Mouse (Mus musculus) intestine, postnatal 0 days (tissue): Measurements from ENCODE around the gene Rag1. TPM values are rescaled to one million over a fixed set of nuclear protein-coding genes. Genes with fewer than 3 reads are reported as not detected.

Source experiments
- ATAC-seq: fragments of 200-750 bp; cut with Nextera tagmentation; 2 replicates; pipeline ENCODE4 v1.8.0; 2017; ENCODE audit warnings: mild to moderate bottlenecking, moderate TSS enrichment, moderate library complexity
- H3K27ac ChIP-seq: fragments of 300-500 bp; sonication (generic); 2 replicates; pipeline ENCODE4 v1.5.1; 2014; ENCODE audit warnings: mild to moderate bottlenecking, low read depth, low read length, moderate library complexity
- H3K27me3 ChIP-seq: fragments of 300-500 bp; sonication (generic); replicated peaks from 2 replicates; pipeline ENCODE4 v1.6.1; 2014; ENCODE audit warnings: low read length, mixed read lengths; ENCODE audit not compliant: control insufficient read depth, insufficient read depth
- H3K36me3 ChIP-seq: fragments of 300-500 bp; sonication (generic); 2 replicates; pipeline ENCODE4 v1.6.1; 2014; ENCODE audit warnings: mild to moderate bottlenecking, moderate library complexity; ENCODE audit not compliant: control insufficient read depth, insufficient read depth
- H3K4me1 ChIP-seq: fragments of 300-500 bp; sonication (generic); replicated peaks from 2 replicates; pipeline ENCODE4 v1.6.1; 2014; ENCODE audit warnings: antibody characterized with exemption, low read length, mixed read lengths; ENCODE audit not compliant: control insufficient read depth, insufficient read depth
- H3K4me2 ChIP-seq: fragments of 300-500 bp; sonication (generic); replicated peaks from 2 replicates; pipeline ENCODE4 v1.6.1; 2014; ENCODE audit warnings: low read depth, mild to moderate bottlenecking, moderate library complexity
- H3K4me3 ChIP-seq: fragments of 300-500 bp; sonication (generic); 2 replicates; pipeline ENCODE4 v1.5.1; 2014; ENCODE audit warnings: low read depth, low read length
- H3K9ac ChIP-seq: fragments of 300-500 bp; sonication (generic); 2 replicates; pipeline ENCODE4 v1.6.1; 2014; ENCODE audit warnings: mild to moderate bottlenecking, low read depth, low read length
- H3K9me3 ChIP-seq: fragments of 300-500 bp; sonication (generic); 2 replicates; pipeline ENCODE4 v1.6.1; 2016; ENCODE audit warnings: mixed run types; ENCODE audit not compliant: control insufficient read depth
- CTCF ChIP-seq: sonication (generic); IDR thresholded peaks from 2 replicates; pipeline ENCODE4 v1.5.1; 2016; ENCODE audit warnings: low read depth, mild to moderate bottlenecking, control low read depth, antibody characterized with exemption, moderate library complexity
- WGBS: fragments of 180-500 bp; shearing (Covaris S2); extraction: QIAGEN DNeasy Blood & Tissue Kit; methylation state at CpG from one replicate; pipeline ENCODE4 v1.1.7; 2014; 5-methylcytosine and 5-hydroxymethylcytosine counted together
- polyA plus RNA-seq: library from polyadenylated mRNA; unstranded; fragments of >200 nt; fragmentation: Nextera tagmentation; extraction: Ambion mirVana; gene quantifications from 2 replicates; pipeline ENCODE4 v1.2.1, GENCODE M21; 2015

Gene Rag1
- polyA plus RNA-seq, 1 experiment from 2014 or later: not detected

- no peak overlapping the region for H3K27ac ChIP-seq
- H3K4me3 ChIP-seq: no peak overlapping the region
- no peak overlapping the region for H3K4me2 ChIP-seq
- H3K27me3 ChIP-seq: no peaks in the 10 kb centered on the region
- no peaks in the 10 kb centered on the region for H3K9me3 ChIP-seq
- no peak for TF ChIP-seq CTCF
- ATAC-seq: no peak
- no peak overlapping the region for H3K9ac ChIP-seq
- WGBS: 60% methylated on average over 2 of the region's 2 CpGs
- H3K4me1 ChIP-seq: no peaks in the 10 kb centered on the region
- no peaks in the 10 kb centered on the region for H3K36me3 ChIP-seq
These were observed 25.3 kb downstream of the Rag1 start for GRCm38 (mm10) chr2:101624011-101624410.

- Histone ChIP-seq H3K27me3 (no peaks in the 10 kb centered on the region), H3K9me3 (no peaks in the 10 kb centered on the region), H3K4me1 (no peaks in the 10 kb centered on the region), H3K4me3 (no peak overlapping the region), H3K36me3 (no peaks in the 10 kb centered on the region), H3K9ac (no peak overlapping the region), H3K27ac (no peak overlapping the region), H3K4me2 (no peak overlapping the region)
- ATAC-seq: no peak
- no peak for TF ChIP-seq CTCF
- WGBS: 84% methylated on average over 2 of the region's 2 CpGs
These were observed 26.3 kb downstream of the Rag1 start for GRCm38 (mm10) chr2:101623042-101623441.

- ATAC-seq: no peak
- no peak for TF ChIP-seq CTCF
- WGBS: 74% methylated on average over 7 of the region's 7 CpGs
These were observed 27.7 kb downstream of the Rag1 start for GRCm38 (mm10) chr2:101621611-101622010.

GRCm38 (mm10) chr2:101620899-101621298 lies 28.4 kb downstream of the Rag1 start:
- WGBS: 65% methylated on average over 3 of the region's 3 CpGs
- H3K27me3 ChIP-seq: no peaks in the 10 kb centered on the region

More at GRCm38 (mm10) chr2:101621611-101622010, 27.7 kb downstream of the Rag1 start:
- no peak overlapping the region for H3K9ac ChIP-seq
- no peak overlapping the region for H3K4me2 ChIP-seq
- H3K4me3 ChIP-seq: no peak overlapping the region
- H3K4me1 ChIP-seq: no peaks in the 10 kb centered on the region
- no peaks in the 10 kb centered on the region for H3K36me3 ChIP-seq
- no peak overlapping the region for H3K27ac ChIP-seq
- H3K27me3 ChIP-seq: no peaks in the 10 kb centered on the region
- H3K9me3 ChIP-seq: no peaks in the 10 kb centered on the region

GRCm38 (mm10) chr2:101618373-101618772 lies 30.9 kb downstream of the Rag1 start:
- TF ChIP-seq CTCF: no peak
- no peak overlapping the region for H3K27ac ChIP-seq
- WGBS: 83% methylated on average over 4 of the region's 4 CpGs
- no peak for ATAC-seq
- H3K4me2 ChIP-seq: no peak overlapping the region
- H3K9me3 ChIP-seq: no peaks in the 10 kb centered on the region
- H3K9ac ChIP-seq: no peak overlapping the region
- no peaks in the 10 kb centered on the region for H3K4me1 ChIP-seq
- no peak overlapping the region for H3K4me3 ChIP-seq
- H3K27me3 ChIP-seq: no peaks in the 10 kb centered on the region
- H3K36me3 ChIP-seq: no peaks in the 10 kb centered on the region

More at GRCm38 (mm10) chr2:101620899-101621298, 28.4 kb downstream of the Rag1 start:
- Histone ChIP-seq H3K9me3 (no peaks in the 10 kb centered on the region), H3K4me2 (no peak overlapping the region), H3K4me3 (no peak overlapping the region), H3K4me1 (no peaks in the 10 kb centered on the region), H3K9ac (no peak overlapping the region), H3K27ac (no peak overlapping the region), H3K36me3 (no peaks in the 10 kb centered on the region)
- no peak for TF ChIP-seq CTCF
- ATAC-seq: no peak

GRCm38 (mm10) chr2:101615464-101616305 lies 33.6 kb downstream of the Rag1 start:
- Histone ChIP-seq H3K9me3 (no peaks in the 10 kb centered on the region), H3K36me3 (no peaks in the 10 kb centered on the region), H3K27ac (no peak overlapping the region), H3K4me1 (no peaks in the 10 kb centered on the region), H3K27me3 (no peaks in the 10 kb centered on the region), H3K4me2 (no peak overlapping the region), H3K9ac (no peak overlapping the region), H3K4me3 (no peak overlapping the region)
- ATAC-seq: no peak
- WGBS: 65% methylated on average over 10 of the region's 10 CpGs
- TF ChIP-seq CTCF: no peak
